Mouse (Mus musculus): Measurements from ENCODE around the gene Ssr3. TPM values are rescaled to one million over a fixed set of nuclear protein-coding genes. Genes with fewer than 3 reads are reported as not detected.
A peak's percentile ranks its signal among the peaks of the same experiment; 100 is the strongest.

The Ssr3 gene
- polyA plus RNA-seq, 1 experiment from 2014 or later = 255 TPM

DNA sequence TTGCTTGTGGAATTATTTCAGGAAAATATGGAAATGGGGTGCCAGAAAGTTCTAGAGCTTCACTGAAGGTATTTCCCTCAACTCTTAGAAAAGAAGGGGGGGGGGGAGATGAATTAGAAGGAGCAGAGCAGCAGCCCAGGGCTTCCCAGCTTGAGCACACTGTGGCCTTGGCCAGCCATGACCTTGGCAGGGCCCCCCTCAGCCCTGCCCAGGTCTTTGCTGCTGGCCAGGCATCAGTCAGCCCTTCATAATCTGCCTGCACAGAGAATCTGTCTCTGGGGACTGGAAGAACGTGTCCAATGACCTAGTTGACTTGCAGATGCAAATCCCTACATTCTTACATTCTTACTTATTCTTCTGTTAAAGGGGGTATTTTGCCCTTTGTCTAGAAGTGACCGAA lies 34.1 kb downstream of the Ssr3 start:
- no peak overlapping the region for H3K27ac ChIP-seq
- no peak overlapping the region for H3K9ac ChIP-seq (ENCODE audit: low read depth, low read length)
- no peaks in the 10 kb centered on the region for H3K27me3 ChIP-seq (ENCODE audit: insufficient read depth, low read length)
- no peaks in the 10 kb centered on the region for H3K9me3 ChIP-seq (replicated peaks; ENCODE audit: low read length)
- ATAC-seq (replicated peaks; ENCODE audit: low FRiP score, low read depth) = no peak
- no peak overlapping the region for H3K4me3 ChIP-seq (replicated peaks; ENCODE audit: low read depth, low read length)
- H3K4me1 ChIP-seq (replicated peaks; ENCODE audit: insufficient read depth, low read length) = no peaks in the 10 kb centered on the region
- no peak for DNase-seq (ENCODE audit: low spot score)
- H3K36me3 ChIP-seq (ENCODE audit: insufficient read depth, low read length) = no peaks in the 10 kb centered on the region
- no peak overlapping the region for H3K4me2 ChIP-seq (ENCODE audit: low read length)
- 81% methylated on average over 2 of the region's 2 CpGs for WGBS
- TF ChIP-seq CTCF (IDR thresholded peaks at IDR 0.05; ENCODE audit: low read depth) = no peak

GRCm38 (mm10) chr3:65355479-65355878 lies 36.9 kb downstream of the Ssr3 start:
- Histone ChIP-seq H3K4me1 (replicated peaks; ENCODE audit: insufficient read depth, low read length) (no peaks in the 10 kb centered on the region), H3K27ac (no peak overlapping the region), H3K36me3 (ENCODE audit: insufficient read depth, low read length) (no peaks in the 10 kb centered on the region), H3K4me3 (replicated peaks; ENCODE audit: low read depth, low read length) (no peak overlapping the region), H3K9ac (ENCODE audit: low read depth, low read length) (no peak overlapping the region), H3K27me3 (ENCODE audit: insufficient read depth, low read length) (no peaks in the 10 kb centered on the region), H3K9me3 (replicated peaks; ENCODE audit: low read length) (no peaks in the 10 kb centered on the region), H3K4me2 (ENCODE audit: low read length) (no peak overlapping the region)
- TF ChIP-seq CTCF (IDR thresholded peaks at IDR 0.05; ENCODE audit: low read depth) = no peak
- DNase-seq (ENCODE audit: low spot score) (no peak), ATAC-seq (replicated peaks; ENCODE audit: low FRiP score, low read depth) (no peak)
- WGBS = 60% methylated on average over 6 of the region's 6 CpGs

DNA sequence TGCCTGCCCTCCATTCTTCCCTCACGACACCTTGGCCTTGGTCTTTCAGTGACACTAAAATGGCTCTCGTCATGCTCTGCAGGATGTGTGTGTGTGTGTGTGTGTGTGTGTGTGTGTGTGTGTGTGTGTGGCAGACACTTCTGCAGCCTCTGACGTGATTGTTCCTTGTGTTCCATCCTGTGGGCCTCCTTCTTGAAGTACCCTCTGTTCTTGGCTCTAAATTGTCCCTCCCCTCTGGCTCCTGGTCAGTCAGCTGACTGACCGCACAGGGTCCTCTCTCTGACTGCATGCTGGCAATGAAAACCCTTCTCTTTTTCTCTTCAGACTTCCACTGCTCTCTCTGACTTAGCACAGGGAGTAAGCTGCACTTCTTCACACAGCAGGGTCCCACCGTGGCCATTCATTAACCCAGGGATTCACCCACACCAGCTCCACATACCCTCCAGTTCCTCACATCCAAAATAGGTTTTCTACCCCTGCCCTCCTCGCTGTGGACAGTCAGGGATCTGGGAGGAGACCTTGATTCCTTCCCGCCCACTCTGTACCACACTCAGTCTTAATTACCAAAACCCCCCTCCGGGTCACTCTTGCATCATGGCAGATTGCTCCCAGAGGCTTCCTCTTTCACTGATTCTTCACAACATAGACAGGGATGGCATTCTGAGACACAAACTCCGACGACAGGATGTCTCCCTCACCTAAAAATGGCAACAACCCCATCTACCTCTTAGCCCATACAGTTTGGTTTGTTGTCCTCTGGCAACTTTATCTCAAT lies 39.0 kb downstream of the Ssr3 start:
- Histone ChIP-seq H3K4me3 (replicated peaks; ENCODE audit: low read depth, low read length) (no peak overlapping the region), H3K4me1 (replicated peaks; ENCODE audit: insufficient read depth, low read length) (no peaks in the 10 kb centered on the region), H3K27me3 (ENCODE audit: insufficient read depth, low read length) (no peaks in the 10 kb centered on the region), H3K9me3 (replicated peaks; ENCODE audit: low read length) (no peaks in the 10 kb centered on the region), H3K4me2 (ENCODE audit: low read length) (no peak overlapping the region), H3K36me3 (ENCODE audit: insufficient read depth, low read length) (no peaks in the 10 kb centered on the region), H3K9ac (ENCODE audit: low read depth, low read length) (no peak overlapping the region), H3K27ac (no peak overlapping the region)
- whole genome bisulfite sequencing = 61% methylated on average over 10 of the region's 10 CpGs
- DNase-seq (ENCODE audit: low spot score) (no peak), ATAC-seq (replicated peaks; ENCODE audit: low FRiP score, low read depth) (0 out of 2 replicates have a peak, but pooled peaks have one; percentile 42)
- no peak for TF ChIP-seq CTCF (IDR thresholded peaks at IDR 0.05; ENCODE audit: low read depth)

GRCm38 (mm10) chr3:65352278-65353127 lies 39.9 kb downstream of the Ssr3 start:
- DNase-seq (ENCODE audit: low spot score) = peak; percentile 75
- WGBS = 44% methylated on average over 4 of the region's 4 CpGs
- Histone ChIP-seq H3K9ac (ENCODE audit: low read depth, low read length) (no peak overlapping the region), H3K4me3 (replicated peaks; ENCODE audit: low read depth, low read length) (no peak overlapping the region), H3K9me3 (replicated peaks; ENCODE audit: low read length) (no peaks in the 10 kb centered on the region), H3K27ac (no peak overlapping the region), H3K36me3 (ENCODE audit: insufficient read depth, low read length) (no peaks in the 10 kb centered on the region), H3K27me3 (ENCODE audit: insufficient read depth, low read length) (no peaks in the 10 kb centered on the region), H3K4me2 (ENCODE audit: low read length) (no peak overlapping the region), H3K4me1 (replicated peaks; ENCODE audit: insufficient read depth, low read length) (no peaks in the 10 kb centered on the region)
- ATAC-seq (replicated peaks; ENCODE audit: low FRiP score, low read depth) = no peak; the same call in 1 of the 2 replicates
- TF ChIP-seq CTCF (IDR thresholded peaks at IDR 0.05; ENCODE audit: low read depth) = peak; percentile 67

DNA sequence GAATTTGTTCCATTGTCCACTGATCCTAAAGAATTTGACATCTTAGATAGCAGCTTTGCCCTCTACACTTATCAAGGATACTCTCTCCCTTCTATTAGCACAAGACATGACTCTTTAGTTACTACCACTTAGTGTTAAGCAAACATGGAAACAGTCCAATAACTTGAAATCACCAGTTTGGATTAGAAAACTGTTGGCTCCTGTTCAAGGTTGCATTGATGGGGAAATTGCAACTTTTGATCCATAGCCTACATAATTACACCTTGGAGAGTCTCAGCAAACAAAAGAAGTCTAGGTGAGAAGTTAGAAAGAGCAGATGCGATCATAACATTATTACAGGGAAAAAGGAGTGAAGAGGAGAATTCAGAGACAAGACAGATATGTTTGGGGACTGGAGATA lies 46.2 kb downstream of the Ssr3 start:
- WGBS = 87% methylated on average over 1 of the region's 1 CpGs
- ATAC-seq (replicated peaks; ENCODE audit: low FRiP score, low read depth) = no peak
- no peak overlapping the region for H3K4me3 ChIP-seq (replicated peaks; ENCODE audit: low read depth, low read length)

DNA sequence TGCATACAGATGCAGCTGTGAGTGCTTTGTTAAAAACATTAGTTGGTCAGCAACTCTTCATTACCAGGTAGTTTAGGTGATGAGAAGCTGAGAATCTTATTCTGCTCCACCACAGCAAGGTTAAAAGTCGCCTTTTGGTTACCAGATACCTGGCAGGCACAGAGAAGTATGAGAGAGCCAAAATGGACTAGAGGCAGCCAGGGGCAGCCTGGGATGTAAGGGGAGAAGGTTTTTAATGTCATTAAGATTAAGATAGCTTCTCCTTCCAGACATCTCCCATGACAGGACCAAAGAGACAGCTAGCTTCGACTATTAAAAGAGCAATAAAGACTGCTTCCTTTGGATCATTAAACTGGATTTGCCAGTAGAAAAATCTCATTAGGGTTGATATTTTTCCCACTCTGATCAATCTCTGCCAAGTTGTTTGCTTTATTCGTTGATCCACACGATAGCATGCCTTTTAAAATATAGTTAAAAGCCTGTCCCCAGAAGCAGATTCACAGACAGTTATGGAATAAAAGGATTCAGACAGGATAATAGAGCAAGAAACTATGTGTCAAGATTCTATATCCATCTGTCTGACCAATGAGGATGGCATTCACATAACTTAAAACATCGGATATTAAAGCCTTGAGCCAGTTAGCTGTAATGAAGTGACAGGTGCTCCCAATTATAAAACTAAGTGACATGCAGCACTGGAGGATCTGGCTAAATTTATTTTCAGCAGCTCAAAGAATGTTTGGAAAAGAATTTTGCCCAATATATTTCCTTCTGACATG lies 52.1 kb downstream of the Ssr3 start:
- 51% methylated on average over 5 of the region's 5 CpGs for WGBS
- no peak overlapping the region for H3K4me2 ChIP-seq (ENCODE audit: low read length)
- H3K27me3 ChIP-seq (ENCODE audit: insufficient read depth, low read length) = no peaks in the 10 kb centered on the region
- no peak overlapping the region for H3K9ac ChIP-seq (ENCODE audit: low read depth, low read length)
- ATAC-seq (replicated peaks; ENCODE audit: low FRiP score, low read depth) (no peak), DNase-seq (ENCODE audit: low spot score) (peak; percentile 39)
- no peaks in the 10 kb centered on the region for H3K4me1 ChIP-seq (replicated peaks; ENCODE audit: insufficient read depth, low read length)
- H3K4me3 ChIP-seq (replicated peaks; ENCODE audit: low read depth, low read length) = no peak overlapping the region
- no peaks in the 10 kb centered on the region for H3K9me3 ChIP-seq (replicated peaks; ENCODE audit: low read length)
- no peak overlapping the region for H3K27ac ChIP-seq
- no peaks in the 10 kb centered on the region for H3K36me3 ChIP-seq (ENCODE audit: insufficient read depth, low read length)
- no peak for TF ChIP-seq CTCF (IDR thresholded peaks at IDR 0.05; ENCODE audit: low read depth)

More for the DNA sequence above, 46.2 kb downstream of the Ssr3 start:
- H3K27me3 ChIP-seq (ENCODE audit: insufficient read depth, low read length) = no peaks in the 10 kb centered on the region
- no peak overlapping the region for H3K9ac ChIP-seq (ENCODE audit: low read depth, low read length)
- no peak overlapping the region for H3K4me2 ChIP-seq (ENCODE audit: low read length)
- H3K4me1 ChIP-seq (replicated peaks; ENCODE audit: insufficient read depth, low read length) = no peaks in the 10 kb centered on the region
- H3K27ac ChIP-seq = no peak overlapping the region
- no peak for DNase-seq (ENCODE audit: low spot score)
- no peaks in the 10 kb centered on the region for H3K36me3 ChIP-seq (ENCODE audit: insufficient read depth, low read length)
- no peaks in the 10 kb centered on the region for H3K9me3 ChIP-seq (replicated peaks; ENCODE audit: low read length)
- TF ChIP-seq CTCF (IDR thresholded peaks at IDR 0.05; ENCODE audit: low read depth) = no peak

Data from kidney, postnatal 0 days (tissue).